Mouse (Mus musculus): ENCODE results near the gene Olfm2.

The Olfm2 gene

DNA sequence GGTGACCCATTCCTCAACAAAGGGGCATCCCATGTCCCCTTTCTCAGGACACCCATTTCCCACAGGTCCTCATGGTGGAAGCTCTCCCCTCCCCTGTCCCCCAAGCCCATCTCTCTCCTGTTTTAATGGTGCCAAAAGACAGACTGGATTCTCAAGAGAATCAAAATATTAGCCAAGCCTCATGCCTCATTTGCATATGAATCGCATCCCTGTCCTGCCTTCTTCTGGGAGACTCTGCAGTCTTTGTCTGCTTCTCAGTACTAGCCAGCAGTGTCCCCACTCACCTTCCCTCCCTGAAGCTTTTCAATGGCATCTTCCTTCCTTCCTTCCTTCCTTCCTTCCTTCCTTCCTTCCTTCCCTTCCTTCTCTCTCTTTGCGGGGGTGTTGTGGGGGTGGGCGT is 1.5 kb upstream of the Olfm2 start:
- intact Hi-C loops (cut with DNase I) = no loop called here

- intact Hi-C loops (cut with DNase I) = no loop called here
Measured at GRCm38 (mm10) chr9:20745129-20745966, 801 bp downstream of the Olfm2 start.

DNA sequence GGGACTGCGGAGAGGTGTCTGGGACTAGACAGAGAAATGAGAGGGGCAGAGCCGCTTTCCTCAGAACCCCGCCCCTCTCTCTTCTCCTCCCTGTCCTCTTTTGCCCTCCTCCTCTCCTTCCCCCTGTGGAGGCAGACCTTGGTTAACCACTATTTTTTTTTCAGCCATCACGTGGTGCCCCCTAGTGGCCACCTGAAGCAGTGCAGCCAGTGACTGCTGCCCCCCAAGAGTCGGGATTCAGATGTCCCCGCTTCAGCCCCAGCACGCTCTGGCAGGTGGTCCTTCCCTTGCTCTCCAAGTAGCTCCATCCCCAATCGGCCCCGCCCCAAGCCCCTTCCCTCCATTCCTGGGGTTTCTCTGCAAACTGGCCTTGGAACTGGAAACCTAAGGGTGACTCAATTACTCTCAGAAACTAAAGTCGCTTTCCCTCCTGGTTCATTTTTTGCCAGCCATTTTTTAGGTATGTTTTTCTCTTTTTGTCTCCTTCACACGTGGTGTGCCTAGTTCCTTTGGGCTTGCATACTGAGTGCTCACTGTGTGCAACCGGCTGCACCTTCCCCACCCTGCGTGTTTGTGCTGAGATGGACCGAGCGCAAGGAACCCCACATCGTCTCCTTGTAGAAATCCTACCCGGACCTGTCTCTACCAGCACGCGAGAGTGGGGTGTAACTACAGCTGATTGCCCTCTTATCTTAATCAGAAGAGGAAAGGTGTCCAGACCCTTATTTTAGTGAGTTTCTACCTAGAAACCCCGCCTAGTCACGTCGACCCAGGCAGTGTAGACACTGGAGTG is 2.0 kb downstream of the Olfm2 start:
- intact Hi-C loops (cut with DNase I) = loop anchor here (5.0 kb wide), 1 partner anchor 58 kb away; no protein-coding TSS in a partner anchor

DNA sequence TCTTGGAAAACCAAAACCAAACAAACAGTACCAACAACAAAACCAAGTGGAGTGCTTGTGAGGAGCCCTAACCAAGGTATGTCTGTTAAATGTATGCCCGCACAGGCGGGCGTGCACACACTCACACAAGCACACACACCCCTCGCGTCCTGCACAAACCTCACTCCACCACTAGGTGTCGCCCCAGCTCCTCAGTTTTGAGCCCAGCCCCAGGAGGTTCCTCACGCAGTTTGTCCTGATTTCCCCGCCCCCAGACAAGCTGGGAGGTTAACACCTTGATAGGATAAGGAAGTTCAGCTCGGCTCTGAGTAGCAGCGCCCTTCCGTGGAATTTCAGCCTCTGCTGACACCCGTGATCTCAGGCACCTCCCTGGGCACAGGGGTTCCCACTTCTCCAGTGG is 5.7 kb downstream of the Olfm2 start:
- intact Hi-C loops (cut with DNase I) = loop anchor here (1.0 to 5.0 kb wide), 2 partner anchors 62 to 91 kb away; no protein-coding TSS in a partner anchor

- intact Hi-C loops (cut with DNase I) = no loop called here
Measured at GRCm38 (mm10) chr9:20738251-20738999, 7.7 kb downstream of the Olfm2 start.

DNA sequence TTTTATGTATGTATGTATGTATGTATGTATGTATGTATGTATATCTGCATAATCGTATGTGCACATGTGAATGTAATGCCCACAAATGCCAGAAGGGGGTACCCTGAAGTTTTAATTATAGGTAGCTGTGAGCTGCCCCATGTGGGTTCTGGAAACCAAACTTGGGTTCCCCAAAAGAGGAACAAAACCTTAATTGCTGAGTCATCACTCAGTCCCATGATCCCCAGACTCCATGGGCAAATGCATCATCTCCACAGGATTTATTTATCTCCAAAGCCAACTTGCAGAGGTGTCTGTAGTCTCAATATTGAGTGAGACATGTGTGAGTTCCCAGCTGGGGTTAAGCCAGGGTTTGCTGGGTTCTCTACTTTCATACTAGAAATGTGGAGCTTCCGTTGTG is 8.9 kb downstream of the Olfm2 start:
- intact Hi-C loops (cut with DNase I) = no loop called here

GRCm38 (mm10) chr9:20734692-20735091 is 11.5 kb downstream of the Olfm2 start:
- intact Hi-C loops (cut with DNase I) = no loop called here

- intact Hi-C loops (cut with DNase I) = no loop called here
Measured at GRCm38 (mm10) chr9:20731797-20732196, 14.4 kb downstream of the Olfm2 start.

DNA sequence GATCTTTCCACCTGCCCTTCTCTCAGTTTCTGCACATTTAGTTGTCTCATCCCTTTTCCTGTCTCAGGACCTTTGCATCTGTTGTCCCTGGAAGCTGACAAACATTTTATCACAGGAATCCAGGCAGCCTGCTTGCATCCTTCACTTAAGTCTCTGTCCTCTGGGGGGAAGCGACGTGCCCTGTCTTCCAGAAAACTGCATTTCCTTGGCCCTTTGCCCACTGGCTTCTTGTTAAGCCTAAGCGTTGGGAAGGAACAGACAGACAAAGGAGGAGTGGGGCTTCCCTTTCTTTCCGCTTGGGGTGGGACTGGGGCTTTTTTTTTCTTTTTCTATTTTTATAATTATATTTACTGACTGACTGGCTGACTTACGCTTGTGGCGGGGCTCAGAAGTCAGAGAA is 16.7 kb downstream of the Olfm2 start:
- intact Hi-C loops (cut with DNase I) = loop anchor here (5.0 to 10.0 kb wide), 2 partner anchors 67 to 265 kb away; partner anchors contain the start of gene Zfp26

DNA sequence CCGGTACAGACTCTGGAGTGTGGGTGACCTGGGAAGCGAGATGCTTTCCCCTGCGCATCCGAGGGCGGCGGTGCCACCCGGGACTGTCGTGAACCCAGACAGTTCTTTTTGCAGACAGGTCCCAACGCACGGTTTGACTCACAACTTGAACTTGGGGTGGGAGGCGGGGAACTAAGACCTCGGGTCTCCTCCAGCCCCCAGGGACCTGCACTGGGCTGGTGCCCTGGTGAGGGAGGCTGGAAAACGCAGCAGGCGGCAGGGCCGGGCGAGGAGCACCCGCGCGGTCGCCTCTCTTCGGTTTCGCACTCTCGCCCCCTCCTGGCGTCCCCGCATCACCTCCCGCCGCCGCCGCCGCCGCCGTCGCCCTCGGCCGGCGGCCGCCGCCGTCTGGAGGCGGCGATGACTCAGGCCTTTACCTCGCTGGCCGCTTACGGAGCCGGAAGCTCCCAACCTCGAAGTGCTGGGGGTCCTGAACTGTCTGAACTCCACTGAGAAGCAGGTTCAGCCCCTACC is 18.5 kb downstream of the Olfm2 start:
- intact Hi-C loops (cut with DNase I) = loop anchor here (5.0 to 10.0 kb wide), 2 partner anchors 65 to 263 kb away; partner anchors contain the start of gene Zfp26

GRCm38 (mm10) chr9:20726859-20727600 is 19.1 kb downstream of the Olfm2 start:
- intact Hi-C loops (cut with DNase I) = loop anchor here (5.0 to 10.0 kb wide), 2 partner anchors 65 to 262 kb away; partner anchors contain the start of gene Zfp26

- intact Hi-C loops (cut with DNase I) = loop anchor here (5.0 to 10.0 kb wide), 2 partner anchors 64 to 261 kb away; partner anchors contain the start of gene Zfp26
Measured at GRCm38 (mm10) chr9:20726134-20726858, 19.9 kb downstream of the Olfm2 start.

DNA sequence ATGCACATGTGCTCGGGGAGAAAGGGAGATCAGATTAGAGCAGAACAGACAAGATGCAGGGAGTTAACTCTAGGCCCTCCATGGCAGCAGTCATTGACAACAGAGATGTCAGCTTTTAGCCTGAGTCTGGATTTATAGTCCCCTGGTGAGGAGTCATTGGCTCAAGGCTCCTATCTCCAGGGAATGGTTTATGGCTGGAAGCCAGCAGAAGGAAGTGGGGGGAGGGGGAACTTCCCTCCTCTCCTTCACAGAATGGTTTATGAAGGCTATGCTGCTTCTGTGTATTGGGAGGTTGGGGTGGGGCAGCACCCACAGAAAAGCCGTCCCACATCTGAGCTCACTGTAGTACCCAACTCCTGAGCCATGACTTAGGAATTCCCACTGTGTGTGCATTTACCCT is 24.6 kb downstream of the Olfm2 start:
- intact Hi-C loops (cut with DNase I) = loop anchor here (10.0 kb wide), 1 partner anchor 257 kb away; the partner anchor contains the start of gene Zfp26

DNA sequence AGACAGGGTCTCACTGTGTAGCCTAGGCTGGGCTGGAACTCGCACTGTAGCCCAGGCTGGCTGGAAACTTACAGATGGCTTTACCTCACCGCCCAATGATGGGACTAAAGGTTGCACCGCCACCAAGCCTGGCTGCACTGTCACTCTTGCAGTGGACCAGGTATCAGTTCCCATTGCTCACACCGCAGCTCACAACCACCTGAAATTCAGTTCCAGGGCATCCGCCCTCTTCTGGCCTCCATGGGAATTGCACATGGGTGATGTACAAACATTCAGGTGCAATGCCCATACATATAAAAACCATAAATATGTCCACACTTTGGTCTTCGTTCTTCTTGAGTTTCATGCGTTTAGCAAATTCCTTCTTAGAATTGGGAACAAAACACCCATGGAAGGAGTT is 30.8 kb downstream of the Olfm2 start:
- intact Hi-C loops (cut with DNase I) = no loop called here

- intact Hi-C loops (cut with DNase I) = no loop called here
Measured at GRCm38 (mm10) chr9:20713478-20713987, 32.6 kb downstream of the Olfm2 start.

GRCm38 (mm10) chr9:20712934-20713477 is 33.1 kb downstream of the Olfm2 start:
- intact Hi-C loops (cut with DNase I) = no loop called here

DNA sequence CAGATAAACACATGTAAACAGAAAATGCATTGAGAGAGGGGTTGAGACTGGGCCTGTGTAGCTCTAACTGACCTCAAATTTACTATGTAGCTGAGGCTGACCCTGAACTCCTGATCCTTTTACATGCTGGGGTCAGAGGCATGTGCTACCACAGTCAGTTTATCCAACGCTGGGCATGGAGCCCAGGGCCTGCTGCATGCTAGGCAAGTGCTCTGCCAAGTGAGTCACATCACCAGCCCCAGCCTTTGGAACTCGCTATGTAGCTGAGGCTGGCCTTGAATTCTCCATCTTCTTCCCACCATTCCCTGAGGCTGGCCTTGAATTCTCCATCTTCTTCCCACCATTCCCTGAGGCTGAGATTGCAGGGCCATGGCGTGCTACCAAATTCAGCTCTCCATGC is 35.7 kb downstream of the Olfm2 start:
- intact Hi-C loops (cut with DNase I) = no loop called here

GRCm38 (mm10) chr9:20705981-20706380 is 40.2 kb downstream of the Olfm2 start:
- intact Hi-C loops (cut with DNase I) = loop anchor here (5.0 kb wide), 1 partner anchor 44 kb away; no protein-coding TSS in a partner anchor

DNA sequence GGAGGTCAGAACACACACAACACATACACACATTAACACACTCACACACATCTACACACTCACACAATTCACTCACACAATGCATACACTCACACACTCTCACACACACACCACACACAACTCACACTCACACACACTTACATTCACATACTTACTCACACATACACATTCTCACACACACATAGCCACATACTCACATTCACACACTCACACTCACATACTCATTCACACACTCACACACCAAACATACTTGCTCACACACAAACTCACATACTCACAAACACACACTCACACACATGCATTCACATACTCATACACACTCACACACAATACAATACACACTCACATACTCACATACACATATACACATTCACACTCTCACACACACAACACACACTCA is 40.7 kb downstream of the Olfm2 start:
- intact Hi-C loops (cut with DNase I) = loop anchor here (5.0 kb wide), 1 partner anchor 43 kb away; no protein-coding TSS in a partner anchor

Data from adrenal gland (tissue).